Mouse (Mus musculus) G1E (cell line): ENCODE results near the gene Adgrl4.

Source experiments
- CTCF ChIP-seq: IDR thresholded peaks from 2 replicates; pipeline ENCODE4 v1.5.1; 2012; ENCODE audit warnings: low read depth, low read length, inconsistent platforms, mixed read lengths
- GATA1 ChIP-seq: IDR thresholded peaks from 2 replicates; pipeline ENCODE4 v1.6.1; 2012; ENCODE audit warnings: borderline replicate concordance, low read length, inconsistent platforms, mixed read lengths
- GATA2 ChIP-seq: IDR thresholded peaks from 2 replicates; pipeline ENCODE4 v1.6.1; 2012; ENCODE audit warnings: low read depth, low read length, inconsistent platforms, borderline replicate concordance
- POLR2AphosphoS5 ChIP-seq: IDR thresholded peaks from 2 replicates; pipeline ENCODE4 v1.6.1; 2012; ENCODE audit warnings: low read depth, low read length, inconsistent platforms; ENCODE audit not compliant: insufficient replicate concordance
- TAL1 ChIP-seq: conservative IDR thresholded peaks from 2 replicates; pipeline ENCODE4 v1.6.1; 2012; ENCODE audit warnings: low read depth, low read length, inconsistent platforms, mixed read lengths

DNA sequence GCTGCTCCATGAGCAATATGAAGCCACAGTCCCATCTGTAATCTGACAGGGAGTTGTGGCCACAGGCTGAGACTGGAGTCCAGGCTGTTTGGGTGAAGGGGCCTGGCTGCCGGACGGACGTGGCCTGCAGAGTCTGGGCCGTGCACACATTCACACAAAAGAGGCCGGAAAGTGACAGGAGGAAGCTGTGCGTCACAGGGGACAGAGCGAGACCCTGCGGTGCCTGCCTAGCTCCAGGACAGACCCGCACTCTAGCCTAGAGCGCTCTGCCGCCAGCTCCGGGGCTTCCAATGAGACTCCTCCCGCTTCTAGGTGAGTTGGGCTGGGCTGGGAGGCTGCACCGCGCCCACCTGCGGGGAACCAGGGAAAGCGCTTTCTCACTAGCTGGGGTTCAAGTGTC, at the start of gene Adgrl4:
- TF ChIP-seq GATA1: no peak
- no peak for TF ChIP-seq CTCF
- TF ChIP-seq TAL1: no peak
- TF ChIP-seq GATA2: no peak
- no peak for TF ChIP-seq POLR2AphosphoS5
